Mouse (Mus musculus): ENCODE data around the gene Stoml2. TPM values are rescaled to one million over a fixed set of nuclear protein-coding genes. Genes with fewer than 3 reads are reported as not detected.
A peak's percentile ranks its signal among the peaks of the same experiment; 100 is the strongest.

The Stoml2 gene
- total and polyA plus RNA-seq, 2 experiments from 2014 or later = 102 to 230 TPM

DNA sequence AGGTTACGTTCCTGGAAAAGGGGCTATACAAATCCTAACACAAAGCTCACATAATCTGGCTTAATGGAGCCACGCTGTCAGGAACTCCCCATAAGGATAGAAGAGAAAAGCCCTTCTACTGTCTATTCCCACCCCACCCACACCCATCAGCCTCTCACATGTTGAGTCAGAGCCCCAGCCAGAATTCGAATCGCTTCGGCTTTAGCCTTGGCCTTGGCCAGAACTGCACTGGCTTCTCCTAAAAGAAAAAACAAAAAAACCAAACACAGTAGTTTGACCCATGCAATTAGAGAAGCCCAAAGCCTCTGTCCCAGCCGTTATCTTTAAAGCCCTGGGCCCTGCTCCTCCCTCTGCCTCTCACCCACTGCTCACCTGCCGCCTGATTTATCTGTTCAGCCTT, 2.4 kb downstream of the Stoml2 start:
- H3K27ac ChIP-seq (ENCODE audit: low read depth, low read length) = no peak overlapping the region
- H3K27me3 ChIP-seq (ENCODE audit: insufficient read depth, low read length) = no peaks in the 10 kb centered on the region
- no peak overlapping the region for H3K9ac ChIP-seq (replicated peaks; ENCODE audit: low read length, poor library complexity, severe bottlenecking)
- no peak overlapping the region for H3K4me3 ChIP-seq (ENCODE audit: low read depth, low read length)
- DNase-seq (ENCODE audit: low spot score) = no peak
- 93% methylated on average over 7 of the region's 7 CpGs for WGBS
- no peak overlapping the region for H3K4me2 ChIP-seq (ENCODE audit: low read depth, low read length, poor library complexity, severe bottlenecking)
- H3K9me3 ChIP-seq (ENCODE audit: low read length) = no peaks in the 10 kb centered on the region
- no peak for TF ChIP-seq CTCF (IDR thresholded peaks at IDR 0.05)
- peaks cover 11% of the 10 kb centered on the region for H3K4me1 ChIP-seq (ENCODE audit: insufficient read depth, low read length)
- ATAC-seq (ENCODE audit: low FRiP score) = no peak
- peaks cover 28% of the 10 kb centered on the region for H3K36me3 ChIP-seq (ENCODE audit: insufficient read depth, low read length)

GRCm38 (mm10) chr4:43025084-43025960, 6.2 kb downstream of the Stoml2 start, which contains the start of gene Pigo:
Gene Pigo (minus strand): TSS chr4:43025819.
- peak; percentile 91 for ATAC-seq (ENCODE audit: low FRiP score)
- H3K4me1 ChIP-seq (ENCODE audit: insufficient read depth, low read length) = peaks cover 9% of the 10 kb centered on the region
- H3K4me2 ChIP-seq (ENCODE audit: low read depth, low read length, poor library complexity, severe bottlenecking) = peak within 1 kb of the TSS; percentile 69
- H3K9me3 ChIP-seq (ENCODE audit: low read length) = no peaks in the 10 kb centered on the region
- WGBS = 8% methylated on average over 42 of the region's 42 CpGs
- peak within 1 kb of the TSS; percentile 57 for H3K9ac ChIP-seq (replicated peaks; ENCODE audit: low read length, poor library complexity, severe bottlenecking)
- H3K4me3 ChIP-seq (ENCODE audit: low read depth, low read length) = peak within 1 kb of the TSS; percentile 56
- H3K27ac ChIP-seq (ENCODE audit: low read depth, low read length) = peak within 1 kb of the TSS; percentile 91
- peaks cover 49% of the 10 kb centered on the region for H3K36me3 ChIP-seq (ENCODE audit: insufficient read depth, low read length)
- no peaks in the 10 kb centered on the region for H3K27me3 ChIP-seq (ENCODE audit: insufficient read depth, low read length)
- TF ChIP-seq CTCF (IDR thresholded peaks at IDR 0.05) = peak; percentile 86
- DNase-seq (ENCODE audit: low spot score) = peak; percentile 97

DNA sequence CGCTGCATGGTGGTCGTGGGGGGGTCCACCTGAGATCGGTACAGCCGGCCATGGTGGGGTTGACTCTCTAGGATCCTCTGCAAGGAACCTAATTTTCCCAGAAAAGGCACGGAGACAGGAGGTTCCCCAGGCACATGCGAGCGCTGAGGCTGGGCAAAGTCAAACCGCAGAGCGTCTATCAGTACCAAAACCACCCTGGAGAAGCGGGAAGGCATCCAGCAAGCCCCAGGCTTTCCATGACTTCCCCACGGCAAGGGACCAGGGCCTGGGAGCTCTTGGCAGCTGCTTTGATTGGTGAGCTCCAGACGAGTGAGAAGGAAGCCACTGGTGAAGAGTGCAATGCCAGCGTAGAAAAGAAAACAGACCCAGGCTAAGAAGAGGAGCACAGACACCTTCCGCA, 6.8 kb downstream of the Stoml2 start:
- DNase-seq (ENCODE audit: low spot score) (no peak), ATAC-seq (ENCODE audit: low FRiP score) (no peak)
- peak overlapping the region; percentile 91 for H3K27ac ChIP-seq (ENCODE audit: low read depth, low read length)
- peaks cover 8% of the 10 kb centered on the region for H3K4me1 ChIP-seq (ENCODE audit: insufficient read depth, low read length)
- 79% methylated on average over 14 of the region's 14 CpGs for WGBS
- no peaks in the 10 kb centered on the region for H3K27me3 ChIP-seq (ENCODE audit: insufficient read depth, low read length)
- H3K9ac ChIP-seq (replicated peaks; ENCODE audit: low read length, poor library complexity, severe bottlenecking) = peak overlapping the region; percentile 57; the same call in 1 of the 2 replicates
- H3K4me3 ChIP-seq (ENCODE audit: low read depth, low read length) = peak overlapping the region; percentile 56
- H3K4me2 ChIP-seq (ENCODE audit: low read depth, low read length, poor library complexity, severe bottlenecking) = peak overlapping the region; percentile 69
- no peak for TF ChIP-seq CTCF (IDR thresholded peaks at IDR 0.05)
- no peaks in the 10 kb centered on the region for H3K9me3 ChIP-seq (ENCODE audit: low read length)
- H3K36me3 ChIP-seq (ENCODE audit: insufficient read depth, low read length) = peaks cover 53% of the 10 kb centered on the region

DNA sequence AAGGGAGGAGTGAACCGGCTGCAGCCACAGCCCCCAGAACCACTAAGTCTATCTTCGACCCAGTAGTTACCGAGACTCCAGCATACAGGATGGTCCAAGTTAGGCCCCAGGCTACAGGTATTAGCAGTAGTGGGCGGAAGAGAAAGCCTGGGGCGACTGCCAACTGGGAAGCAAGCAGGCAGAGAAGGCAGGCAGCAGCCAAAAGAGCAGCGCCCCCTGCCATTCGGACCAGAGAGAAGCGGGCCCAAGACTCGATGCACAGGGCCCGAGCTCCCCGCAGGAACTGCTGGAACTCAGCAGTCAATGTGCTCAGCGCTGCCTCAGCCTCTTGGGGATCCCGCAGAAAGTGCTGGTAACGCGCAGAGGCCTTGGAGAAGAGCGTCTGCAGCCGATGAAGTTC, 10.2 kb downstream of the Stoml2 start:
- Histone ChIP-seq H3K4me2 (ENCODE audit: low read depth, low read length, poor library complexity, severe bottlenecking) (no peak overlapping the region), H3K9ac (replicated peaks; ENCODE audit: low read length, poor library complexity, severe bottlenecking) (no peak overlapping the region), H3K4me3 (ENCODE audit: low read depth, low read length) (no peak overlapping the region), H3K4me1 (ENCODE audit: insufficient read depth, low read length) (peaks cover 8% of the 10 kb centered on the region), H3K27ac (ENCODE audit: low read depth, low read length) (no peak overlapping the region), H3K9me3 (ENCODE audit: low read length) (no peaks in the 10 kb centered on the region), H3K36me3 (ENCODE audit: insufficient read depth, low read length) (peaks cover 55% of the 10 kb centered on the region), H3K27me3 (ENCODE audit: insufficient read depth, low read length) (no peaks in the 10 kb centered on the region)
- DNase-seq (ENCODE audit: low spot score) (no peak), ATAC-seq (ENCODE audit: low FRiP score) (no peak)
- 71% methylated on average over 17 of the region's 17 CpGs for WGBS
- TF ChIP-seq CTCF (IDR thresholded peaks at IDR 0.05) = no peak

DNA sequence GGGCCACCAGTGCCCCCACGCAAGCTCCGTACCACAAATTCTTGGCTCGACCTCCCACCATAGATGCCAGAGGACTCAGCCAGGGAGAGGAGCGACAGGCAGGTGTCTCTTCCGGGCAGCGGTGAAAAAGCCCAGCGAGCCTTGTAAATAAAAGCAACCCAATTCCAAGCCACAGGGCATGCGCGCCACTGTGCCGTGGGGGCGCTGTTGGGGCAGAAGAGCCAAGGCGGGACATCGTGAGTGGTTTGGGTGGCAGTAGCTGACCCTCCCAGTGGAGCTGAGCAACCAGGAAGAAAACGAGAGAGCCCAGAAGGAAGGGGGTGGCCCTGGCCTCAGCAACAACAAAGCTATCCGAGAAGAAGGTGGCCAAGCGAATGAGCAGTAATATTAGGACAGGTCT, 10.6 kb downstream of the Stoml2 start:
- 88% methylated on average over 16 of the region's 16 CpGs for WGBS
- H3K9me3 ChIP-seq (ENCODE audit: low read length) = no peaks in the 10 kb centered on the region
- DNase-seq (ENCODE audit: low spot score) (no peak), ATAC-seq (ENCODE audit: low FRiP score) (no peak)
- TF ChIP-seq CTCF (IDR thresholded peaks at IDR 0.05) = no peak
- H3K27ac ChIP-seq (ENCODE audit: low read depth, low read length) = no peak overlapping the region
- H3K27me3 ChIP-seq (ENCODE audit: insufficient read depth, low read length) = no peaks in the 10 kb centered on the region
- no peak overlapping the region for H3K4me2 ChIP-seq (ENCODE audit: low read depth, low read length, poor library complexity, severe bottlenecking)
- no peak overlapping the region for H3K4me3 ChIP-seq (ENCODE audit: low read depth, low read length)
- H3K4me1 ChIP-seq (ENCODE audit: insufficient read depth, low read length) = peaks cover 8% of the 10 kb centered on the region
- no peak overlapping the region for H3K9ac ChIP-seq (replicated peaks; ENCODE audit: low read length, poor library complexity, severe bottlenecking)
- peaks cover 55% of the 10 kb centered on the region for H3K36me3 ChIP-seq (ENCODE audit: insufficient read depth, low read length)

Data from midbrain, postnatal 0 days (tissue).